Mouse (Mus musculus) brain, embryonic 14.5 days (tissue): Measurements from ENCODE around the gene Klhdc2. TPM values are rescaled to one million over a fixed set of nuclear protein-coding genes. Genes with fewer than 3 reads are reported as not detected.

ENCODE experiments used
- DNase-seq: peaks from one replicate; pipeline ENCODE4 v3.0.0-alpha.2; 2011; ENCODE audit warnings: low read depth
- CTCF ChIP-seq: fragments of 200-500 bp; IDR thresholded peaks from 2 replicates; pipeline ENCODE4 v1.5.1; 2012; ENCODE audit warnings: inconsistent platforms, mild to moderate bottlenecking, moderate library complexity, borderline replicate concordance; ENCODE audit not compliant: insufficient read depth, insufficient read length; ENCODE audit errors: extremely low read depth
- POLR2A ChIP-seq: fragments of 200-500 bp; IDR thresholded peaks from 2 replicates; pipeline ENCODE4 v1.6.1; 2012; ENCODE audit warnings: mild to moderate bottlenecking, inconsistent platforms, borderline replicate concordance; ENCODE audit not compliant: poor library complexity, insufficient read depth, insufficient read length, severe bottlenecking; ENCODE audit errors: extremely low read depth
- polyA plus RNA-seq: library from polyadenylated mRNA; depleted of rRNA; stranded (reverse); fragments of >200 nt; gene quantifications from 2 replicates; pipeline ENCODE4 v1.2.3, GENCODE M21; 2012; rRNA removed

Klhdc2 gene
- polyA plus RNA-seq = 206 and 232 TPM in 2 replicates

DNA sequence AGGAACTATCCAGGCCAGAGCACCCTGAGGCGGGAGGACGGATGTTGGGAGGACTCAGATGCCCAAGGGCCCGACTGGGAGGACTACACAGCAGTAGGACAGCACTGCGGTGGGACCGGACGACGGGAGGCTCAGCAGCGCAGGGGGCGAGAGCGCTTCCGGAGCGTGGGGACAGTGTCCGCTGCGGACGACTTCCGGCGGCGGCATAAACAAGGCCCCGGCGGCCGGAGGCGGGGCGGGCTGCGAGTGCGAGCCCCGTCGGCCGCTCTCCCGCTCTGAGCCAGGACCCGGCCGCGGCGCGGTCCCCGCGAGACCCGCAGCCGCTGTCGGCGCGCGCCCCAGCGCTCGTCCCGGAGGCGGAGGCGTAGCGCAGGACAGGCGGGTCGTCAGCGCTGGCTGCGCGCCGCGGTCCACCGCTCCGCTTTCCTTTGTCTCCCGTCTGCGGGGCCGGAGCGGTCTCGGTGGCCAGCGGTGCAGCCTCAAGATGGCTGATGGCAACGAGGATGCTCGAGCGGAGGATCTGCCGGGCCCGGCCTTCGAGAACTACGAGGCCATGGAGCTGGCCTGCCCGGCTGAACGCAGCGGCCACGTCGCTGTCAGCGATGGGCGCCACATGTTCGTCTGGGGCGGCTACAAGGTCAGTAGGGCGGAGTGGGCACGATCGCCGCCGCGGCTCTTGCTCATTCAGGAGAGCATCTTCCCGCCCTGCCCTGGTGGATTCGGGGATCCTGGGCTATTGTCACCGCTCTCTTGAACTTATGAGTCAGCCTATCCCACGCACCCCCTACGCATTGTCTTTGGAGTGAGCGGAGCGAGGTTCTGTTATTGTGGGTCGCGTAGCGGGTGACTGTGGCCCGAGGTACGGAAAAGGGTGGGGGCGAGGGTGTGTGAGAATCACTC lies at the start of gene Klhdc2:
TSS of gene Klhdc2 (plus strand) at position 171 of the 900 bp plus-strand sequence.
- DNase-seq = peak; percentile 97
- TF ChIP-seq CTCF = no peak
- TF ChIP-seq POLR2A = peak; percentile 98

DNA sequence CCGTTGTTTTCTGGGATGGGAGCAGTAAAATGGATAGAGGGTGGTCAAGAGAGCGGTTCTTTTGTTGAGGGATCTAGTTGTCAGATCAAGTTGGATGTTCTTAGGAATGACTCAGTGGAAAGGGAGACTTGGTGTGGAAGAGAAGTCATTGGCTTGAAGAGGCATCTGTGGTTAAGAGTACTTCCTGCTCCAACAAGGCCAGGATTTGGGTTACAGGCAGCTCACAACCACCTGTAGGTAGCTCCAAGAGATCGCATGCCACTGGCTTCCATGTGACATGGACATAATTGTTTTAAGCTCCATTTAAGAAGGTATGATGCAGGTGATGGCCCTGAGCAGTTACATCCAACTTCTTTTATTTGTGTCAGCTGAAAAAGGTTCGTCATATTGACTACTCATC lies 46.7 kb upstream of the Klhdc2 start:
- no peak for TF ChIP-seq CTCF
- TF ChIP-seq POLR2A = no peak
- no peak for DNase-seq

DNA sequence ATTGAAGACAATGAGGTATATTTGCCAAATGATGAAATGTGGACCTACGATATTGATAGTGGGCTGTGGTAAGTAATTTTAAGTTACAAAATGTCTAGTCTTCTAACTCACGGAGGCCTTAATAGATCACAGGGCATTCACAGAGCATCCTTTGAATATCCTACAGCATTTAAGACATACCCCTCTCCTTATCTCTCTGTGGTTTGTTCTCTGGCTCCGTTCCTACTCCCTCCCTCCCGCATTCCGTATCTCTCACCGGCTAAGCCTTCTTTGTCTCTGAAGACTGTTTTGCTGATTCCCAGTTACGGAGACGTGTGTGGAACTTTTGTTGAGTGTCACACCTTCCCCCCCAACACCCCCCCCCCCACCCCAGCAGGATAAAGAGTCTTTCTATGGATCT lies 45.7 kb upstream of the Klhdc2 start:
- TF ChIP-seq CTCF = no peak
- no peak for TF ChIP-seq POLR2A
- no peak for DNase-seq

DNA sequence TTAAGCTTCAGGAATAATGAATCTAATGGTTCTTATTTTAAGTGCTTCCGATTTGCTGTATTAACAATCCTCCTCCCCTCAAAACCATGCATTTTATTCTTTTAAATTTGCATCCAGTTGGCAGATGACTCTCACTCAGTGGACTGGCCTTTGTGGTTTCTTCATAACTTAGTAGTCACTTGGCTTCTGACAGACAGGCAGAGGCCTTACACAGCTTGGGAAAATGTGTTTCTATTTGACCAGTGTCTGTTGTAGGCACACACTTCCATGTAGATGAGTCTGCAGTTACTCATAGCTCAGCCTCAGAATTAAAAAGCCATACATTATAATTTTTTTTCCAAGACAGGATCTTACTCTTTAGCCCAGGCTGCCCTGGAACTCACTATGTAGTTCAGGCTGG lies 42.7 kb upstream of the Klhdc2 start:
- DNase-seq = no peak
- TF ChIP-seq POLR2A = no peak
- no peak for TF ChIP-seq CTCF

DNA sequence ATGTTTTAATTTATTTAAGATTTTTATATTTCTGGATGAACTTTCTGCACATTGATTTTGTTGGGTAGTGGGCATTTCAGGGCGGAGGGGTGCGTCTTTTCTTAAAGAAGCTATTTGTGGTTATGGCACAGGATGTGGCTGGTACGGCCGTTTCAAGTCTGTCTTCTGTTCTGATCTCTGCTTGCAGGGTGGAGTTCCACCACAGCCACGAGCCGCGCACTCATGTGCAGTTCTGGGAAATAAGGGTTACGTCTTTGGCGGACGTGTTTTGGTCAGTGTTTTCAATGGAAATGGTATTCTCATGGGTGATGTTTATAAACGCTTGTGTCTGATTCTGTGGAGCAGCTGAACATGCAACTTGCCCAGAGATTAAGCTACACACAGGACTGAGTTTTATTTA lies 38.6 kb upstream of the Klhdc2 start:
- no peak for DNase-seq
- no peak for TF ChIP-seq CTCF
- no peak for TF ChIP-seq POLR2A

DNA sequence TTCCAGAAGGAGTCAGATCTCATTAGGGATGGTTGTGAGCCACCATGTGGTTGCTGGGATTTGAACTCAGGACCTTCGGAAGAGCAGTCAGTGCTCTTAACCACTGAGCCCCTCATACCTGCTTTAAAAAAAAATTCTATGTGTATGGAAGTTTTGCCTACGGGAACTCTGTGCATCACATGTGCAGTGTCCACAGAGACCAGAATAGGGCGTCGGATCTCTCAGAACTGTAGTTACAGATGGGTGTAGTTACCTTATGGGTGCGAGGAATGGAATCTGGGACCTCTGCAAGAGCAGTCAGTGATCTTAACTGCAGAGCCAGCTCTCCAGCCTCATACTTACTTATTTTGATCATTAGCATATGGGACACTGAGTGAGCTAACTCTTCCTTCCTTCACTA lies 34.2 kb upstream of the Klhdc2 start:
- TF ChIP-seq CTCF (no peak), POLR2A (no peak)

DNA sequence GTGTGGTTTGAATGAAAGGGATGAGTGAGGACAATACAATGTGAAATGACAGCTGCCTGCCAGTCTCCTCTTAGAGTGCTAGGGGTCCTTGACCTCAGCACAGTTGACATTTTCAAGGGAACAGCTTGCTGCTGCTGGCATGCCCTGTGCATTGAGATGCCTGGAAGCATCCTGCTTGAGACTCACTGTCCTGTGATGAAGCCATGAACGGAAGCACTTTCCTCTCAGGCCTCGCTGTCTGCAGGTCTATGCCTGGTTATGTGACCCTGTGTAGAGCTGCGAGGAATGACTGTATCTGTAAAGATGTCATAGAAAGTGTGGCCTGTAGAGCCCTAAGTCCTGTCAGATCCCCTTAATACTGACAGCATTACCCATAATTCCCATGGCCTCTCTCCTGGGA lies 31.4 kb upstream of the Klhdc2 start:
- DNase-seq = no peak
- no peak for TF ChIP-seq POLR2A
- TF ChIP-seq CTCF = no peak

More for the DNA sequence above, 34.2 kb upstream of the Klhdc2 start:
- DNase-seq = no peak

DNA sequence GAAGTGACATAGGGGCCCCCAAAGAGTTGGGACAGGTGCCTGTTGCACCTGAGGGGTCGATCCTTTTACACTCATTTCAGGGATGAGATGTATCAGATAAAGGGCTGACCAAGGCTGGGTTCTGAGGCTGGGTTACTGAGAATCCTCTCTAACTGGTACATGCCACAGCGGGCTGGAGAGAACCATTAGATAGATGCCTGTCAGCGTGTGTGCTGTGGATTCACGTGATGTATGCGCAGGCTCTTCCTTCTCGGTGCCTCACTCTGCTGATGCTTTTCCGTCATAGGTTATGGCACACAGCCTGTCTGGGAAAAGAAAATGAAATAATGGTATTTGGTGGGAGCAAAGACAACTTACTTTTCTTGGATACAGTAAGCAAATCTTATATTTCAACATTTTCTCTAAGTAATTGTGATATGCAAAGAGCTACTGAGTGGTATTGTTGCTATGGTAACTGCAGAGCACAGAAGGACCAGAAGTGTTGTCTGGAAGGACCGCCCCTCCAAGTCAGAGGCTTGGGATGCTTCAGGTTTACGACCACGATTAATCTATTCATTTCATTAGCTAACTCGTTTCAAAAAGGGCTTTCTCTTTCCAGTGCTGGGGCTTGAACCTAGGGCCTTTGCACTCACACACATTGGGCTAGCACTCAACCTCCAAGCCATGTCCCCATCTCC lies 28.4 kb upstream of the Klhdc2 start:
- DNase-seq = peak; percentile 9
- TF ChIP-seq CTCF (no peak), POLR2A (no peak)

DNA sequence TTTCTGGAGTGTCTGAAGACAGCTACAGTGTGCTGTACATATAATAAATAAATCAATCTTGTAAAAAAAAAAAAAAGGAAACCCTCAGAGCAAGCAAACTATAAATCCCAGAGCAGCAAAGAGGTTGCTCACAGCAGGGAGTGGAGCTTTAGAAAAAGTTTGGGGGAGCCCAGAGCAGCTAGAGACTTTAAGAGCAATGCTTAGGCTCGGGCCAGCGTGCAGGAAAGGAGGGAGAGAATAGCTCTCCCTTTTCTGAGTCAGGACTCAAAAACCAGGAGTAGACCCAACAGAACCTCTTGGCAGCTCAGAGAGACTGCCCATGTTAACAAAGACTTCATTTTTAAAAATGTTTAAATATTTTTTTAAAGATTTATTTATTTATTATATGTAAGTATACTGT lies 27.5 kb upstream of the Klhdc2 start:
- TF ChIP-seq CTCF (no peak), POLR2A (no peak)
- DNase-seq = no peak

DNA sequence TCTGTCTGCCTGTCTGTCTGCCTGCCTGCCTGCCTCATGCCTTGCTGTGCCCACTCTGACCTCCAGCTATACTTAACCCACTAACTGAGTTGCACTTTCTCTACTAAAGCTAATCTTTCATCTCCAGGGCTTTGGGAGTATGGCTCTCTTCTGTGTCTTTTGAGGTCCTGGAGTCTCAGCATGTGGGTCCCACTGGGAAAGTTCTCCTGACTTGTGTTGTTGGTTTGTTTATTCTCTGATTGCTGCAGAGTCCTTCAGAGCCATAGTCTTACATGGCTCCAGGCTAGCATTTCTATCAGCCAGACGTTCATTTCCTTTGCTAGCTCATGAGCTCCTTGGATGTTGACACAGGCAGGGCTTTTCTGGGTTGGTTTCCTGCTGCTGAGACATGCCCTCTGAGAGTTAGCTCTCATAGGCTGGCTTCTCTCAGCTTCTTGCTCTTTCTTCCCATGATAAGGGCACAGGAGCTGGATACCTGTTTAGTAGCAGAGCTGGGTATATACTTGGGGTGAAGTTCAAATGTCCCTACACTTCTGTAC lies 16.5 kb upstream of the Klhdc2 start:
- no peak for DNase-seq
- TF ChIP-seq CTCF = no peak
- no peak for TF ChIP-seq POLR2A

DNA sequence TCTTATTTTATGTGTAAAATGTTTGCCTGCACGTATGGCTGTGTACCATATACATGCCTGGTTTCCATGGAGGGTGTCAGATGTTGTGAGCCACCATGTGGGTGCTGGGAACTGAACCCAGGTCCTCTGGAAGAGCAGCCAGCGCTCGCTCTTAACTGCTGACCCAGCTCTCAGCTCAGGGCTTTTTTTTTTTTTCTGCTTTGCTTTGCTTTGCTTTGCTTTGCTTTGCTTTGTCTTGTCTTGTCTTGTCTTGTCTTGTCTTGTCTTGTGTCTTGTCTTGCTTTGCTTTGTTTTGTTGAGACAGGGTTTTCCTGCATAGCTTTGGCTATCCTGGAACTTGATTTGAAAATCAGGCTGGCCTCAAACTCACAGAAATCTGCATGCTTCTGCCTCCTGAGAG lies 15.6 kb upstream of the Klhdc2 start:
- TF ChIP-seq POLR2A (no peak), CTCF (no peak)
- DNase-seq = no peak

DNA sequence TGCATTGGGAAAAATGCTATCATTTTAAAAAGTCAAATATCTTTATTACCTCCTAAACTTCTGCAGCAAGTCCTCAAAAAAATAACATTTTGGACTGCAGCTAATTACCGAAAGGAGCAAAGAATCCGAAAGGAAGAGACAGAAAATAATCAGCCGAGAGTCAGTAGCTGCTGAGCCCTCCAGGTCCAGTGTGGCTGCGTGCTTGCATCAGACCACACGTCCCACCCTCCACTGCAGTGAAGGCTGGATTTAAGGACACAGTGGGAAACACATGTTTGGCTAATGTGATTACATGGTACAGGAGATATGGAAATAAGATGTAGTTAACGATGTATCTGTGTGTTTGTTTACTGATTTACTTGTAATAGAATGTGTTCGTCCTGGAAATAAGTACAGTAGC lies 13.3 kb upstream of the Klhdc2 start:
- TF ChIP-seq POLR2A (no peak), CTCF (no peak)
- DNase-seq = no peak

DNA sequence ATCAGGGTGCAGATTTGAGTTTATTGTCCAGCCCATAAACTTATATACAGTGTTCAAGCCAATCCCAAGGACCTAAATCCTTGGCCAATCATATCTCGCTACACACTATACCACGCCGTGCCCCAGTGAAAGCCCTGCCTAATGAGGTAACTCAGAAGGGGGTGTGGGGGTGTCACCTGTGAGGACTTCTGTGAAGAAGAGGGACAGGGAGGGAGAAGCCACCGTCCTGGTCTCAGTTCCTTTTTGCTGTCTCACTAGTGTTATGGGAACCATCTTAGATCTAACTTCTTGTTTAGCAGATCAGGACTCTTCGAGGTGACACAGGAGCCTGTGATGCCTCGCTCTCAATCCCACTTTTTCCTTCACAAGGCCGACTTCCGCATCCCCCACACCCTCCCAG lies 8.9 kb upstream of the Klhdc2 start:
- DNase-seq = no peak

More for the DNA sequence above, 8.9 kb upstream of the Klhdc2 start:
- TF ChIP-seq CTCF = no peak
- no peak for TF ChIP-seq POLR2A
